Comparison of ENCODE assay signal across 8 mouse cellular contexts in genomic region chr3:60409283-60409633, GRCm38 (mm10).
DNase-seq lines count a peak whose midpoint lies in the region; ATAC-seq and TF ChIP-seq lines count a peak whose summit lies in the region.

No protein-coding gene starts in this region.

- no peaks in the 10 kb centered on the region for H3K27me3 ChIP-seq in embryonic facial prominence, embryonic 12.5 days
- H3K27me3 ChIP-seq in embryonic facial prominence, embryonic 10.5 days (replicated peaks; ENCODE audit: low read depth, poor library complexity, severe bottlenecking) = no peaks in the 10 kb centered on the region
- no peaks in the 10 kb centered on the region for H3K27me3 ChIP-seq in heart, embryonic 14.5 days (ENCODE audit: control insufficient read depth, insufficient read depth, low read length)
- H3K27me3 ChIP-seq in liver, postnatal 0 days (ENCODE audit: insufficient read depth, low read length) = no peaks in the 10 kb centered on the region
- H3K27me3 ChIP-seq in forebrain, embryonic 13.5 days = no peaks in the 10 kb centered on the region

- no peak overlapping the region for H3K4me3 ChIP-seq in embryonic facial prominence, embryonic 12.5 days
- H3K4me3 ChIP-seq in embryonic facial prominence, embryonic 10.5 days = no peak overlapping the region
- peak overlapping the region in 1 of 2 experiments; percentile 41; a peak in 2 of 4 replicates for H3K4me3 ChIP-seq in heart, embryonic 14.5 days (ENCODE audit: control insufficient read depth in 1 of 2, insufficient read depth in 1 of 2, low read depth in 1 of 2, low read length in 2 of 2)
- peak overlapping the region; percentile 51 for H3K4me3 ChIP-seq in liver, postnatal 0 days (ENCODE audit: low read depth, low read length)
- no peak overlapping the region for H3K4me3 ChIP-seq in forebrain, embryonic 13.5 days

- H3K9me3 ChIP-seq in embryonic facial prominence, embryonic 12.5 days = no peaks in the 10 kb centered on the region
- no peaks in the 10 kb centered on the region for H3K9me3 ChIP-seq in embryonic facial prominence, embryonic 10.5 days
- H3K9me3 ChIP-seq in heart, embryonic 14.5 days (ENCODE audit: control insufficient read depth, low read length) = no peaks in the 10 kb centered on the region
- H3K9me3 ChIP-seq in liver, postnatal 0 days (ENCODE audit: low read length) = no peaks in the 10 kb centered on the region
- no peaks in the 10 kb centered on the region for H3K9me3 ChIP-seq in forebrain, embryonic 13.5 days (replicated peaks)

- peak overlapping the region; percentile 28; the same call in 1 of the 2 replicates for H3K4me2 ChIP-seq in embryonic facial prominence, embryonic 12.5 days (replicated peaks)
- peak overlapping the region; percentile 57 for H3K4me2 ChIP-seq in heart, embryonic 14.5 days (ENCODE audit: low read length)
- peak overlapping the region; percentile 78 for H3K4me2 ChIP-seq in liver, postnatal 0 days (ENCODE audit: low read depth, low read length)
- H3K4me2 ChIP-seq in forebrain, embryonic 13.5 days = no peak overlapping the region

- H3K36me3 ChIP-seq in embryonic facial prominence, embryonic 12.5 days = no peaks in the 10 kb centered on the region
- no peaks in the 10 kb centered on the region for H3K36me3 ChIP-seq in embryonic facial prominence, embryonic 10.5 days (replicated peaks)
- H3K36me3 ChIP-seq in heart, embryonic 14.5 days (ENCODE audit: control insufficient read depth, insufficient read depth, low read length) = no peaks in the 10 kb centered on the region
- no peaks in the 10 kb centered on the region for H3K36me3 ChIP-seq in liver, postnatal 0 days (replicated peaks; ENCODE audit: insufficient read depth, low read length)
- H3K36me3 ChIP-seq in forebrain, embryonic 13.5 days (ENCODE audit: poor library complexity, severe bottlenecking) = no peaks in the 10 kb centered on the region

- no peak overlapping the region for H3K9ac ChIP-seq in embryonic facial prominence, embryonic 12.5 days
- H3K9ac ChIP-seq in heart, embryonic 14.5 days (ENCODE audit: low read length) = peak overlapping the region; percentile 75
- H3K9ac ChIP-seq in liver, postnatal 0 days (replicated peaks) = peak overlapping the region; percentile 71
- H3K9ac ChIP-seq in forebrain, embryonic 13.5 days = no peak overlapping the region

- DNase-seq in embryonic facial prominence, embryonic 10.5 days (ENCODE audit: low spot score) = no peak
- DNase-seq in CD4-positive, CD25-positive, alpha-beta regulatory T cell, adult 2 months (ENCODE audit: low read depth, low spot score) = peak; percentile 36
- DNase-seq in liver, postnatal 0 days = peak; percentile 24
- DNase-seq in right cerebral cortex, adult 18-20 months = no peak
- DNase-seq in retina, embryonic 14.5 days (ENCODE audit: low spot score) = no peak

- peaks cover 4% of the 10 kb centered on the region; the same call in 1 of the 2 replicates for H3K4me1 ChIP-seq in embryonic facial prominence, embryonic 12.5 days
- no peaks in the 10 kb centered on the region for H3K4me1 ChIP-seq in embryonic facial prominence, embryonic 10.5 days
- H3K4me1 ChIP-seq in heart, embryonic 14.5 days (ENCODE audit: control insufficient read depth in 2 of 2, insufficient read depth in 2 of 2, low read length in 2 of 2) = peaks cover 0 to 3% of the 10 kb centered on the region in 2 experiments; a peak in 2 of 4 replicates
- H3K4me1 ChIP-seq in liver, postnatal 0 days (ENCODE audit: insufficient read depth) = no peaks in the 10 kb centered on the region
- H3K4me1 ChIP-seq in forebrain, embryonic 13.5 days = no peaks in the 10 kb centered on the region

- H3K27ac ChIP-seq in embryonic facial prominence, embryonic 12.5 days = 0 out of 2 replicates have a peak overlapping the region, but pooled peaks have one; percentile 30
- no peak overlapping the region for H3K27ac ChIP-seq in embryonic facial prominence, embryonic 10.5 days (replicated peaks)
- peak overlapping the region; percentile 60 to 67 for H3K27ac ChIP-seq in heart, embryonic 14.5 days (replicated peaks in 1 of 2; ENCODE audit: control insufficient read depth in 1 of 2, insufficient read depth in 1 of 2, low read depth in 2 of 2, low read length in 2 of 2)
- peak overlapping the region; percentile 74 for H3K27ac ChIP-seq in liver, postnatal 0 days (ENCODE audit: low read depth)
- no peak overlapping the region for H3K27ac ChIP-seq in forebrain, embryonic 13.5 days

- TF ChIP-seq CTCF in liver, postnatal 0 days (IDR thresholded peaks at IDR 0.05; ENCODE audit: low read depth) = no peak

- no peak for ATAC-seq in embryonic facial prominence, embryonic 12.5 days (ENCODE audit: insufficient number of reproducible peaks, insufficient read depth, low FRiP score, low TSS enrichment)
- no peak for ATAC-seq in heart, embryonic 14.5 days (ENCODE audit: insufficient number of reproducible peaks, insufficient read depth, low FRiP score, low read depth)
- ATAC-seq in liver, postnatal 0 days = no peak
- no peak for ATAC-seq in forebrain, embryonic 13.5 days

- no peak for TF ChIP-seq EP300 in liver, postnatal 0 days (IDR thresholded peaks at IDR 0.05; ENCODE audit: low read depth)

Comparison
In these comparisons a context has a peak if more than half of its experiments do, and no peak if none do; other contexts are left out.
1. H3K27ac ChIP-seq: peak in embryonic facial prominence, embryonic 12.5 days (single experiment), heart, embryonic 14.5 days (2 of 2) and liver, postnatal 0 days (single experiment); none in embryonic facial prominence, embryonic 10.5 days (single experiment) and forebrain, embryonic 13.5 days (single experiment).
2. H3K9ac ChIP-seq: peak in heart, embryonic 14.5 days (single experiment) and liver, postnatal 0 days (single experiment); none in embryonic facial prominence, embryonic 12.5 days (single experiment) and forebrain, embryonic 13.5 days (single experiment).
3. DNase-seq: peak in CD4-positive, CD25-positive, alpha-beta regulatory T cell, adult 2 months (single experiment) and liver, postnatal 0 days (single experiment); none in embryonic facial prominence, embryonic 10.5 days (single experiment), right cerebral cortex, adult 18-20 months (single experiment) and retina, embryonic 14.5 days (single experiment).